Mouse (Mus musculus) megakaryocyte, embryonic 14.5 days (primary cell): ENCODE data around the gene Gm49320.

Experiments used
- FLI1 ChIP-seq: IDR thresholded peaks from 2 replicates; pipeline ENCODE4 v1.6.1; 2012; ENCODE audit warnings: low read length, inconsistent platforms, mixed read lengths
- GATA1 ChIP-seq: IDR thresholded peaks from 3 replicates; pipeline ENCODE4 v1.6.1; 2012; ENCODE audit warnings: mixed read lengths, low read length, inconsistent platforms, borderline replicate concordance

DNA sequence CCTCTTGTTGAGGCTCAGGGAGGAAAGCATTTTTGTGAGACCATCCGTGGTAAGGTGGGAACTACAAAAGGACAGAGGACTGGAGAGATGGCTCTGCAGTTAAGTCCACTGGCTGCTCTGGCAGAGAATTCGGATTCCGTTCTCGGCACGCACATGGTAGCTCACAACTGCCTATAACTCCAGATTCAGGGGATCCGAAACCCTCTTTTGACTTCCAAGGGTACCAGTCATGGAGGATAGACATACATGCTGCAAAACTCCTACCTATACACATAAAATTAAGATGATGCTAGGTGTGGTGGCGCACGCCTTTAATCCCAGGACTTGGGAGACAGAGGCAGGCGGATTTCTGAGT is 37.4 kb downstream of the Gm49320 start:
- no peak for TF ChIP-seq GATA1
- no peak for TF ChIP-seq FLI1
